Mouse (Mus musculus): ENCODE data around the gene Prpsap1.

The Prpsap1 gene

GRCm38 (mm10) chr11:116493795-116494252, at the start of gene Prpsap1:
Gene Prpsap1, minus strand, starts transcription at chr11:116494202.
- in situ Hi-C loops (cut with MboI; ENCODE audit: low sequenced_read_pairs) = no loop called here

- in situ Hi-C loops (cut with MboI; ENCODE audit: low sequenced_read_pairs) = no loop called here
These were observed 49.1 kb upstream of the Prpsap1 start for GRCm38 (mm10) chr11:116543110-116543509.

GRCm38 (mm10) chr11:116541183-116541582, 47.2 kb upstream of the Prpsap1 start:
- in situ Hi-C loops (cut with MboI; ENCODE audit: low sequenced_read_pairs) = no loop called here

GRCm38 (mm10) chr11:116538142-116538735, 44.2 kb upstream of the Prpsap1 start:
- in situ Hi-C loops (cut with MboI; ENCODE audit: low sequenced_read_pairs) = no loop called here

- in situ Hi-C loops (cut with MboI; ENCODE audit: low sequenced_read_pairs) = no loop called here
These were observed 43.4 kb upstream of the Prpsap1 start for GRCm38 (mm10) chr11:116537388-116537787.

GRCm38 (mm10) chr11:116536685-116537084, 42.7 kb upstream of the Prpsap1 start:
- in situ Hi-C loops (cut with MboI; ENCODE audit: low sequenced_read_pairs) = no loop called here

GRCm38 (mm10) chr11:116534154-116534865, 40.3 kb upstream of the Prpsap1 start:
- in situ Hi-C loops (cut with MboI; ENCODE audit: low sequenced_read_pairs) = no loop called here

GRCm38 (mm10) chr11:116533341-116534153, 39.5 kb upstream of the Prpsap1 start:
- in situ Hi-C loops (cut with MboI; ENCODE audit: low sequenced_read_pairs) = no loop called here

- in situ Hi-C loops (cut with MboI; ENCODE audit: low sequenced_read_pairs) = no loop called here
These were observed 38.9 kb upstream of the Prpsap1 start for GRCm38 (mm10) chr11:116532810-116533338.

- in situ Hi-C loops (cut with MboI; ENCODE audit: low sequenced_read_pairs) = no loop called here
These were observed 38.3 kb upstream of the Prpsap1 start for GRCm38 (mm10) chr11:116532262-116532809.

GRCm38 (mm10) chr11:116531371-116532191, 37.6 kb upstream of the Prpsap1 start:
- in situ Hi-C loops (cut with MboI; ENCODE audit: low sequenced_read_pairs) = no loop called here

- in situ Hi-C loops (cut with MboI; ENCODE audit: low sequenced_read_pairs) = no loop called here
These were observed 36.5 kb upstream of the Prpsap1 start, which contains the start of gene Sphk1 for GRCm38 (mm10) chr11:116530187-116531147. Gene Sphk1, plus strand, starts transcription at chr11:116530925.

- in situ Hi-C loops (cut with MboI; ENCODE audit: low sequenced_read_pairs) = no loop called here
These were observed 34.8 kb upstream of the Prpsap1 start for GRCm38 (mm10) chr11:116528636-116529320.

GRCm38 (mm10) chr11:116523699-116524189, 29.7 kb upstream of the Prpsap1 start:
- in situ Hi-C loops (cut with MboI; ENCODE audit: low sequenced_read_pairs) = no loop called here

- in situ Hi-C loops (cut with MboI; ENCODE audit: low sequenced_read_pairs) = no loop called here
These were observed 29.1 kb upstream of the Prpsap1 start for GRCm38 (mm10) chr11:116522886-116523698.

GRCm38 (mm10) chr11:116522046-116522445, 28.0 kb upstream of the Prpsap1 start:
- in situ Hi-C loops (cut with MboI; ENCODE audit: low sequenced_read_pairs) = no loop called here

- in situ Hi-C loops (cut with MboI; ENCODE audit: low sequenced_read_pairs) = no loop called here
These were observed 27.1 kb upstream of the Prpsap1 start for GRCm38 (mm10) chr11:116521143-116521542.

Measured in CH12F3 (cell line).